Mouse (Mus musculus) heart, embryonic 11.5 days (tissue): Measurements from ENCODE around the gene Exog. TPM values are rescaled to one million over a fixed set of nuclear protein-coding genes. Genes with fewer than 3 reads are reported as not detected.

ENCODE experiments used
- polyA plus RNA-seq: library from polyadenylated mRNA; unstranded; fragments of >200 nt; fragmentation: Nextera tagmentation; extraction: Ambion mirVana; gene quantifications from 2 replicates; pipeline ENCODE4 v1.2.1, GENCODE M21; 2014

The Exog gene
- polyA plus RNA-seq, 1 experiment from 2014 or later: 19.4 TPM

Other genes with a start within 250 kb of the Exog start
- gene Slc22a13, start 235.8 kb upstream of the Exog start, polyA plus RNA-seq: not detected in 2 replicates
- gene Oxsr1, start 122.5 kb upstream of the Exog start, polyA plus RNA-seq: 9.9 and 11.9 TPM in 2 replicates
- 72.5 and 81.2 TPM in 2 replicates for gene Acaa1a, start 105.3 kb upstream of the Exog start, polyA plus RNA-seq
- gene Myd88, start 103.5 kb upstream of the Exog start, polyA plus RNA-seq: 12.5 and 13.3 TPM in 2 replicates
- gene Xylb, start 87.6 kb upstream of the Exog start, polyA plus RNA-seq: 2.2 and 2.4 TPM in 2 replicates
- gene Slc22a14, start 79.4 kb upstream of the Exog start, polyA plus RNA-seq: not detected in 2 replicates
- gene Acvr2b, start 42.8 kb upstream of the Exog start, polyA plus RNA-seq: 26.9 and 29.1 TPM in 2 replicates
- 8.0 and 8.6 TPM in 2 replicates for gene Scn5a, start 134.1 kb downstream of the Exog start, polyA plus RNA-seq